Mouse (Mus musculus) hindbrain, embryonic 11.5 days (tissue): ENCODE data around the gene Gm20741. TPM values are rescaled to one million over a fixed set of nuclear protein-coding genes. Genes with fewer than 3 reads are reported as not detected.

Source experiments
- ATAC-seq: fragments of 200-750 bp; cut with Nextera tagmentation; 2 replicates; pipeline ENCODE4 v1.8.0; 2017; ENCODE audit warnings: mild to moderate bottlenecking, moderate TSS enrichment, moderate library complexity; ENCODE audit not compliant: low FRiP score
- DNase-seq: peaks from one replicate; pipeline ENCODE4 v3.0.0-alpha.2; 2015; ENCODE audit warnings: low spot score
- H3K27ac ChIP-seq: fragments of 300-500 bp; sonication (generic); 2 replicates; pipeline ENCODE4 v1.5.1; 2014; ENCODE audit warnings: mild to moderate bottlenecking, low read depth, low read length
- H3K27me3 ChIP-seq: fragments of 300-500 bp; sonication (generic); 2 replicates; pipeline ENCODE4 v1.6.1; 2014; ENCODE audit warnings: mild to moderate bottlenecking, low read length, moderate library complexity, mixed read lengths; ENCODE audit not compliant: control insufficient read depth, insufficient read depth
- H3K36me3 ChIP-seq: fragments of 300-500 bp; sonication (generic); 2 replicates; pipeline ENCODE4 v1.6.1; 2014; ENCODE audit warnings: mild to moderate bottlenecking, low read length, moderate library complexity, mixed read lengths; ENCODE audit not compliant: control insufficient read depth, insufficient read depth
- H3K4me1 ChIP-seq: fragments of 300-500 bp; sonication (generic); replicated peaks from 2 replicates; pipeline ENCODE4 v1.6.1; 2014; ENCODE audit warnings: low read length, mixed read lengths; ENCODE audit not compliant: control insufficient read depth, insufficient read depth
- H3K4me2 ChIP-seq: fragments of 300-500 bp; sonication (generic); replicated peaks from 2 replicates; pipeline ENCODE4 v1.6.1; 2014; ENCODE audit warnings: mild to moderate bottlenecking, low read depth, low read length
- H3K4me3 ChIP-seq: fragments of 300-500 bp; sonication (generic); 2 replicates; pipeline ENCODE4 v1.5.1; 2014; ENCODE audit warnings: low read depth, low read length
- H3K9ac ChIP-seq: fragments of 300-500 bp; sonication (generic); 2 replicates; pipeline ENCODE4 v1.6.1; 2014; ENCODE audit warnings: low read depth, low read length
- H3K9me3 ChIP-seq: fragments of 300-500 bp; sonication (generic); 2 replicates; pipeline ENCODE4 v1.6.1; 2016; ENCODE audit warnings: low read length; ENCODE audit not compliant: control insufficient read depth
- WGBS: fragments of 180-500 bp; shearing (Covaris S2); extraction: QIAGEN DNeasy Blood & Tissue Kit; methylation state at CpG from one replicate; pipeline ENCODE4 v1.1.7; 2014; 5-methylcytosine and 5-hydroxymethylcytosine counted together
- polyA plus RNA-seq: library from polyadenylated mRNA; unstranded; fragments of >200 nt; fragmentation: Nextera tagmentation; extraction: Ambion mirVana; gene quantifications from 2 replicates; pipeline ENCODE4 v1.2.1, GENCODE M21; 2014

Gene Gm20741
- not detected in 2 replicates for polyA plus RNA-seq

- ATAC-seq (no peak), DNase-seq (no peak)
- no peaks in the 10 kb centered on the region for H3K4me1 ChIP-seq
- no peak within 1 kb of the TSS for H3K27ac ChIP-seq
- no peak within 1 kb of the TSS for H3K4me2 ChIP-seq
- H3K9ac ChIP-seq: no peak within 1 kb of the TSS
- no peaks in the 10 kb centered on the region for H3K9me3 ChIP-seq
- 85% methylated on average over 2 of the region's 2 CpGs for WGBS
- H3K27me3 ChIP-seq: no peaks in the 10 kb centered on the region
- no peak within 1 kb of the TSS for H3K4me3 ChIP-seq
- H3K36me3 ChIP-seq: no peaks in the 10 kb centered on the region
These were observed at the start of gene Gm20741 for GRCm38 (mm10) chr16:88811827-88812226. Gm20741 (minus strand) TSS chr16:88812220.

GRCm38 (mm10) chr16:88851450-88851849 is 39.4 kb upstream of the Gm20741 start:
- Histone ChIP-seq H3K9ac (no peak overlapping the region), H3K4me2 (no peak overlapping the region), H3K9me3 (no peaks in the 10 kb centered on the region), H3K27me3 (no peaks in the 10 kb centered on the region), H3K4me3 (no peak overlapping the region), H3K36me3 (no peaks in the 10 kb centered on the region), H3K4me1 (no peaks in the 10 kb centered on the region), H3K27ac (no peak overlapping the region)
- WGBS: 17% methylated on average over 5 of the region's 5 CpGs
- ATAC-seq (no peak), DNase-seq (peak; percentile 55)

- Histone ChIP-seq H3K36me3 (no peaks in the 10 kb centered on the region), H3K27ac (no peak overlapping the region), H3K27me3 (no peaks in the 10 kb centered on the region), H3K4me1 (no peaks in the 10 kb centered on the region), H3K9ac (no peak overlapping the region), H3K4me3 (no peak overlapping the region), H3K4me2 (no peak overlapping the region), H3K9me3 (no peaks in the 10 kb centered on the region)
- 86% methylated on average over 4 of the region's 4 CpGs for WGBS
- ATAC-seq: no peak
- no peak for DNase-seq
These were observed 36.5 kb upstream of the Gm20741 start for GRCm38 (mm10) chr16:88848558-88848957.

GRCm38 (mm10) chr16:88847363-88847762 is 35.3 kb upstream of the Gm20741 start:
- DNase-seq: no peak
- 97% methylated on average over 1 of the region's 1 CpGs for WGBS
- H3K4me3 ChIP-seq: no peak overlapping the region
- H3K36me3 ChIP-seq: no peaks in the 10 kb centered on the region
- H3K9me3 ChIP-seq: no peaks in the 10 kb centered on the region
- H3K9ac ChIP-seq: no peak overlapping the region
- no peak overlapping the region for H3K4me2 ChIP-seq
- H3K27ac ChIP-seq: no peak overlapping the region
- ATAC-seq: no peak
- no peaks in the 10 kb centered on the region for H3K4me1 ChIP-seq
- H3K27me3 ChIP-seq: no peaks in the 10 kb centered on the region

- H3K9me3 ChIP-seq: no peaks in the 10 kb centered on the region
- no peak overlapping the region for H3K4me3 ChIP-seq
- DNase-seq (no peak), ATAC-seq (no peak)
- no peaks in the 10 kb centered on the region for H3K27me3 ChIP-seq
- no peak overlapping the region for H3K9ac ChIP-seq
- WGBS: 58% methylated on average over 3 of the region's 3 CpGs
- H3K36me3 ChIP-seq: no peaks in the 10 kb centered on the region
- no peaks in the 10 kb centered on the region for H3K4me1 ChIP-seq
- H3K27ac ChIP-seq: no peak overlapping the region
- no peak overlapping the region for H3K4me2 ChIP-seq
These were observed 15.0 kb upstream of the Gm20741 start for GRCm38 (mm10) chr16:88826978-88827377.

GRCm38 (mm10) chr16:88826095-88826652 is 14.2 kb upstream of the Gm20741 start, which contains the start of gene Krtap14:
Krtap14 (minus strand) TSS chr16:88826145.
- no peak for DNase-seq

GRCm38 (mm10) chr16:88823736-88824135 is 11.7 kb upstream of the Gm20741 start:
- H3K4me2 ChIP-seq: no peak overlapping the region
- ATAC-seq (peak; percentile 52; the same call in 1 of the 2 replicates), DNase-seq (peak; percentile 35)
- no peaks in the 10 kb centered on the region for H3K4me1 ChIP-seq
- 82% methylated on average over 3 of the region's 3 CpGs for WGBS
- H3K9ac ChIP-seq: no peak overlapping the region
- no peak overlapping the region for H3K4me3 ChIP-seq
- H3K9me3 ChIP-seq: no peaks in the 10 kb centered on the region
- H3K27me3 ChIP-seq: no peaks in the 10 kb centered on the region
- H3K27ac ChIP-seq: no peak overlapping the region
- no peaks in the 10 kb centered on the region for H3K36me3 ChIP-seq

More at GRCm38 (mm10) chr16:88826095-88826652, 14.2 kb upstream of the Gm20741 start, which contains the start of gene Krtap14:
- Histone ChIP-seq H3K4me2 (no peak within 1 kb of the TSS), H3K9ac (no peak within 1 kb of the TSS), H3K4me1 (no peaks in the 10 kb centered on the region), H3K9me3 (no peaks in the 10 kb centered on the region), H3K27ac (no peak within 1 kb of the TSS), H3K27me3 (no peaks in the 10 kb centered on the region), H3K36me3 (no peaks in the 10 kb centered on the region), H3K4me3 (no peak within 1 kb of the TSS)
- ATAC-seq: no peak
- WGBS: 84% methylated on average over 9 of the region's 9 CpGs

GRCm38 (mm10) chr16:88820066-88820465 is 8.0 kb upstream of the Gm20741 start, which contains the start of gene Krtap15:
Krtap15 (plus strand) TSS chr16:88820215.
- Histone ChIP-seq H3K4me3 (no peak within 1 kb of the TSS), H3K27me3 (no peaks in the 10 kb centered on the region), H3K4me1 (no peaks in the 10 kb centered on the region), H3K27ac (no peak within 1 kb of the TSS), H3K36me3 (no peaks in the 10 kb centered on the region), H3K4me2 (no peak within 1 kb of the TSS), H3K9me3 (no peaks in the 10 kb centered on the region), H3K9ac (no peak within 1 kb of the TSS)
- no peak for DNase-seq
- ATAC-seq: no peak
- 80% methylated on average over 3 of the region's 3 CpGs for WGBS

GRCm38 (mm10) chr16:88786786-88787185 is 25.2 kb downstream of the Gm20741 start:
- no peak for ATAC-seq
- no peak overlapping the region for H3K27ac ChIP-seq
- H3K27me3 ChIP-seq: no peaks in the 10 kb centered on the region
- no peak overlapping the region for H3K4me3 ChIP-seq
- H3K9ac ChIP-seq: no peak overlapping the region
- no peaks in the 10 kb centered on the region for H3K36me3 ChIP-seq
- H3K4me2 ChIP-seq: no peak overlapping the region
- DNase-seq: no peak
- 79% methylated on average over 2 of the region's 2 CpGs for WGBS
- no peaks in the 10 kb centered on the region for H3K4me1 ChIP-seq
- H3K9me3 ChIP-seq: no peaks in the 10 kb centered on the region
